Mouse (Mus musculus) heart, adult 18-20 months (tissue): Measurements from ENCODE around the gene Prim1. TPM values are rescaled to one million over a fixed set of nuclear protein-coding genes. Genes with fewer than 3 reads are reported as not detected.
A peak's percentile ranks its signal among the peaks of the same experiment; 100 is the strongest.

ENCODE experiments used
- DNase-seq, 2 experiments: peaks; one replicate each; pipeline ENCODE4 v3.0.0; 2021 to 2022; ENCODE audit warnings: mixed read lengths in 1 of 2
- long read RNA-seq, 2 experiments: library from polyadenylated mRNA; stranded (forward); transcript quantifications; one replicate each; pipeline ENCODE4 v2.0.0; 2021
- total RNA-seq, 2 experiments: library from RNA; stranded (reverse); gene quantifications; 2 replicates each; pipeline ENCODE4 v1.2.3; 2021

Prim1 gene
- 1 to 10 TPM; 1.5 to 2.2 TPM for total RNA-seq
- long read RNA-seq, experiment 1, partial matches to known transcripts = 0 of 2 reads
- long read RNA-seq, experiment 1, other reads (novel, unspliced or antisense) = 0 of 2 reads
- long read RNA-seq, experiment 2, partial matches to known transcripts = 0 of 4 reads
- long read RNA-seq, experiment 2, other reads (novel, unspliced or antisense) = 1 of 4 reads

DNA sequence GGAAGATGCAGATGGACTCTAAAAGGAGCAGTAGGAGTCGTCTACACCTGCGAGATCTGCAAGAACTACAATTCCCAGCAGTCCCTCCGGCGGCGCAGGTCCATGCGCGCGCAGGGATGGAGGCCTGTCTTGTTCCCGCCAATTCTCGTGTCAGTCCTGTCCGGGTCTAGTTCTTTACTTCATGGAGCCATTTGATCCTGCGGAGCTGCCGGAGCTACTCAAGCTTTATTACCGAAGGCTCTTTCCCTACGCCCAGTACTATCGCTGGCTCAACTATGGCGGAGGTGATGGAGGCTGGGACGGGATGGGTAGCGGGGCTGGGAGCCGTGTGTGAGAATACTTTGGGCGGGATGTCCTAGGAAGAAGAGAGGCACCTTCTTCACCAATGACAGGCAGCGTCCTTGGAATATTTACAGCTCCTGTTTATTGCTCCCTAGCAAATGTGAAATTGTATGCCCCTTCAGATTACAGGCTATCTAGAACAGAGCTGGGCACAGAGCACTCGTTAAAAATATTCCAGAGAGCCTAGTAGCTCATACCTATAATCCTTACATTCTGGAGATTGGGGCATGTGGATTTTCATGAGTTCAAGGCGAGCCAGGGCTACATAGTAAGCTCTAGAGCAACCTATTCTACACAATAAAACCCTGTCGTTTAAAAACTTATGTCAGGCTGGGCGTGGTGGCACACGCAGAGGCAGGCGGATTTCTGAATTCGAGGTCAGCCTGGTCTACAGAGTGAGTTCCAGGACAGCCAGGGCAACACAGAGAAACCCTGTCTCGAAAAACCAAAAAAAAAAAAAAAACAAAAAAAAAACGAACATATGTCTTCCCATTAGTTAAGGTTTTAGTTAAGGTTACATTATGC, at the start of gene Prim1:
TSS of gene Prim1 (plus strand) at position 101 of the 867 bp plus-strand sequence.
- peak; percentile 82 to 89 for DNase-seq

DNA sequence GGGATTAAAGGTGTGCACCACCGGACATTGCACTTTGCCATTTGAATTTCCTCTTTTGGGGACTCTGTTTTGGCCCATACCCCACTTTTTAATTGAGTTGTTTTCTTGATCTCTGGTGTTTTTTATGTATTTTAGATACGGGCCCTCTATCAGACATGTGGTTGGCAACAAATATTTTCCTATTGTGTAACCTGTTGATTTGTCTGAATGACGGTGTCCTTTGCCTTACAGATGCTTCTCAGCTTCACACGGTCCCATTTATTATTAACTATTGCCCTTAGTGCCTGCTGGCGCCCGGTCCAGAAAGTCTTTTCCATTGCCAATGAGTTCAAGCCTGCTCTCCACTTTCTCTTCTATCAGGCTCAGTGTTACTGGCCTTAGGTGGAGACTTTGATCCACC, 48.5 kb upstream of the Prim1 start:
- no peak for DNase-seq

DNA sequence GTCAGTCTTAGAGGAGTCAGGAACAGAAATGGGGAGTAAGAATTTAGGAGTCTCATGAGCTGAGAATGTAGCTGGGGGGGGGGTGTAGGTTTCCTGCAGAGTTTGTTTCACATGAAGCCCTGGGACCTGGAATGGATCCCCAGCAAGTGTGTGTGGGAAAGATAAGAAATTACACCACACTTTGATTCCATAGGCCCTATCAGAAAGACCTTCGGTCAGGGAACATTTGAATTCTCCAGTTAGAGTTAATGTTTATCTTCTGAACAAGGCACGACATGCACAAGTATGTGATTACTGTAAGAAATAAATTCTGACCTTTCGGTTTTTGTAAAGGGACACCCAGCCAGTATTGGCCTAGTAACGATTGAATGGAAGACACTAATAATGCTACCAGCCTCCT, 45.1 kb upstream of the Prim1 start:
- no peak for DNase-seq

DNA sequence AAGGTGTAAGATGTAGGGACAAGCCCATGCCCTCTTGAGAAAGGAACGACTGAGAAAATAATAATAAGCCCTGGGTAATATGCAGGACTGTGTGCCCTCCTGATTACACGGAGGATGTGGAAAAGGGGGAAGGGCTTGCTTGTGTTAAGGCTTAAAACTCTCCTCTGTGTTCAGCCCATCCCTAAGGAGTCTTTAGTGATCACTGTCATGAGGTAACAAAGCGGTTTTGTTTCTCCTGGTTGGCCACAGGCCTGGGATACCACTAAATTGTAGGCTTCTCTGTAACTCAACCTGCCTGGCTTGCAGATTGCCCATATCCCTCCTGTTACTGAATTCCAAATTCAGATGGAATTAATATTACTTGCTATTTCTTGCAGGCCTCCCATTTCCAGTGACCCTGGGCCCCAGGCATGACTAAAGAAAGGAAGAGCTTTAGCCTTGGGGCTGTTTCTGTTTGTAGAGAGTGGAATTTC, 44.6 kb upstream of the Prim1 start:
- DNase-seq = no peak

DNA sequence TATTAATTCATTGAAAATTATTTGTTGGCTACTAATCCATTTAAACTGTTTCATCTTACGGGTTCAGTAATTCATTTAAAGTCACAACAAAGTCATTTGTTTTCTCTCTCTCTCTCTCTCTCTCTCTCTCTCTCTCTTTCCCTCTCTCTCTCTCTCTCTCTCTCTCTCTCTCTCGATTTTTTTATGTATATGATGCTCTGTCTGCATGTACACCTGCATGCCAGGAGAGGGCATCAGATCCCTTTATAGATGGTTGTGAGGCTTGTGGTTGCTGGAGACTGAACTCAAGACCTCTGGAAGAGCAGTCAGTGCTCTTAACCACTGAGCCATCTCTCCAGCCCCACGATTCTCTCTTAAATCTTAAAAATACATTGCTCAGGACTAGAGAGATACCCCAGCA, 43.8 kb upstream of the Prim1 start:
- DNase-seq = no peak

DNA sequence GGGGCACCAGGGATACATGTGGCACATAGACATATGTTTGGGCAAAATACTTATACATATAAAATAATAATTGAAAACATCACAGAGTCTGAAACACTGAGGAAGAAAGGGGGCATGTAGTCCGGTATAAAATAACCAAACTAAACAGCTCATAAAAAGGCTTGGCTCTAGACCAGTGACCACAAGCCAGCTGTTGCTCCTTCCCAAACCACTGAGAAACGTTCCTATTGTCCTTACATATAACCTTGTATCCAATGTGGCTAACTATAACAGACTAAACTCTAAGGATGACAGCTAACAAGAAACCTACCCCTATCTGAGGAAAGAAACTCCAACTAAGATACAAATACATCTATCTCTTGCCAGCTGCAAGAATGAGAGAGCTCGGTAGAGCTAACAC, 40.9 kb upstream of the Prim1 start:
- DNase-seq = no peak

DNA sequence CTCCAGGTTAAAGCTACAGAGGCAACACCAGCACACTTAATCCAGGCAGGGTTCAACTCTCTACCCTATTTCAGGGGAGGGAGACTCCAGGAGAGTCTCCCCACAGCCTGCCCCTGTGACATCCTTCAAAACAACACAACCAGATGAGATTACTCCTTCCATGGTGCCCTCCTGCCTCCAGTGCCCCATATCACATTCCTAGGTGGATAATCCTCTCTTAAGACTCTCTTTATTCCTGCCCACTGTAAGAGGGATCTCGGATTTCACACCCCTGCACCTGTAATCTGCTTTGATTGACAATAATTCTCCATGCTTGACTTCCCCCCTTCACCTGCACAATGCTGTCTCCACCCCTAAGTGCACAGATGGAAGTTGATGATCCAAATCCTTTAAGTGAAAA, 39.5 kb upstream of the Prim1 start:
- DNase-seq = no peak

DNA sequence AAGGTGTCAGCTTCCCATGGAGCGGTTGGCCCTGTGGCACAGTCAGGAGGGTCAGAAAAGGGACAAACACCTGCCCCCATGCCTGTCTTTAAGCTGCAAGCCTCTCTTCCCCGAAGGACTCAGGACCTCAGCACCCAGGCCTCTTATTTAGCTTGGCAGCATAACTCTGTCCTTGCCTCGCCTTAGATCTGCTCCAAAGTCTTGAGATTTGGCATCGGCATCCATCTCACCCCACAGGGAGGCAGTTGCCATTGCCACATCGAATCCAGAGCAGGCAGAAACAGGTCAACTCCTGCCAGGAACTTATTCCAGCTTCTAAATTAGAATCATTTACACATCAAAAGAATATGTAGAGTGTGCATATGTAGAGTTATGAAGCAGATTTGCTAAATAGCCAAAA, 30.3 kb upstream of the Prim1 start:
- peak in 1 of 2 experiments; percentile 30 for DNase-seq

DNA sequence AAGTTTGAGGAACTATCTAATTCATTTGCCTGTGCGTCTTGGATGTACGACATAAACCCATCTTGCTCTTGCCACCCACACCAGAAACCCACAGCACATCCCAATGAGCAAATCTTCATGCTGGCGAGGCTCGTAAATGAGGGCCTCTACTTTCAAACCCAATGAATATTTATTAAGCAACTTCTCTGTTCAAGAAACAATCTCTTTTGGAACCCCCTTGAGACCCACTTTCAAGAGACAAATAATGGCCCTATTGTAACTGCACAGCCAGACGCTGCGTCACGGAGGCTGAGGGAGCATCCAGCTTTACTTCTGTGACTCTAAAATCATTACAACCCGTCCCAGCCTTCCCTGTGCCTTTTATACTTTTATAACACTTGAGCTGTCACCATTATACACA, 29.4 kb upstream of the Prim1 start:
- no peak for DNase-seq

DNA sequence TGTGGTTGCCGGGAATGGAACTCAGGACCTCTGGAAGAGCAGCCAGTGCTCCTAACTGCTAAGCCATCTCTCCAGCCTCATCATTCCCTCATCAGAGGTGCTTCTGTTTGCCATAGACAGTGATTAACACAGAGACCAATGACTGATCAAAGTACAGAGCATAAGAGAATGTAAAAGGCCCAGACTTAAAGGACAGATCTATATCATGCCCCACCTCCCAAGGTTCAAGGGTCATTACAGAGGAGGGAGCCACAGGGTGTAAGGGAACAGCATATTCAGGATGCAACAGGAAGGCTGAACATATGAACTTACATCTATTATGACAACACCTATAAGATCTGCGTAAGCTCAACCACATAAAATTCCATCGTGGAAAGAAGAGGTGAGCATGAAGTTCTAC, 18.3 kb upstream of the Prim1 start:
- DNase-seq = no peak

DNA sequence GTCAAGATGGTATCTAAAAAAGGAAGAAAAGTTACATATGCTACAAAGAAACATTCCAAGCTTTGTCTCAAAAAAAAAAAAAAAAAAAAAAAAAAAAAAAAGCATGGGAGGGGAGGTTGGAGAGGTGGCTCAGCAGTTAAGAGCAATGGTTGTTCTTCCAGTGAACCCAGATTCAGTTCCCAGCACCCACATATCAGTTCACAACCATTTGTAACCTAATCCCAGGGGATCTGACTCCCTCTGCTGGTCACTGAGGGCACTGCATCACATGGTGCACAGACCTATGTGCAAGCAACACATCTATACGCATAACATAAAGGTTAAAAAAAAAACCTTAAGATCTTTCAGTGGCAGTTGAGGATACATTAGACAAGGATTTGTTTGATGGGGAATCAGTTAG, 16.7 kb upstream of the Prim1 start:
- no peak for DNase-seq

DNA sequence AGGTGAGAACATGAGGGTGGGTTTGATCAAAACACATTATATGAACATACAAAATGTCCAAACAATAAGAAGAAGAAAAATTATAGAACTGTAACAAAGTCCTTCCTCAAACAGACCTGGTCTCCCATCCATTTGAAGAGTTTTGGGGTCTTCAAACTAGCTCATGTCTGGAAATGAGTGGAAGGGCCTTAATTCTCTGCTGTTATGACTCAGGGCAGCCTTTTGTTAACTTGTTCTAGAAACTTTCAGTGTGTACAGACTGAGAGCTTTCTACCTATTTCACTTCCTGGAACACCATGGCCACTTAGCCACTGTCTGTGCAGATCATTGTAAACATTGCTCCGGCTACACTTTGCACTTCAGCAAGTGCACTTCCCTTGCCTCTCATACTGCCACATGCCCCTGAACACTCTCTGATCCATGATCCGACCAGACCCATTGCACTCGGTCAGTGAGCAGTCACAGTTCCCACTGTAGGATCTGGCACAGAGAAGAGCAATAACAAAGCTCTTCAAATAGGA, 11.6 kb upstream of the Prim1 start:
- no peak for DNase-seq

DNA sequence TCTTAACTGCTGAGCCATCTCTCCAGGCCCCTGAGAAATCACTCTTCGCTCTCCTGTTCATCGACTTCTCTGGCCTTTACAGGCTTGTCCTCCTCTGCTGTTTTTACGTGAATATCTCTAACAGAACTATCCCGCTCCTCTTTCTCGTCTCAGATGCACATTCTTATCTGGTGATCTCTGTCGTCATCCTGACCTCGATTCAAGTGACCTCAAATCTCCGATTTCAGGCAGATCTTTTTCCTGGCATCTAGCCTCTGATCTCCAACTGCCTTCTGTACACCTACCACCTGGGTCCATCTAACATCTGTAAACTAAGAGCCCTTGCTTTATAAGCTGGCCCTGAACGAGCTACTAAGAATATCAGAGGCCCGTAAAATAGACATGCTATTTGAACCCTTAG, 10.1 kb upstream of the Prim1 start:
- no peak for DNase-seq

DNA sequence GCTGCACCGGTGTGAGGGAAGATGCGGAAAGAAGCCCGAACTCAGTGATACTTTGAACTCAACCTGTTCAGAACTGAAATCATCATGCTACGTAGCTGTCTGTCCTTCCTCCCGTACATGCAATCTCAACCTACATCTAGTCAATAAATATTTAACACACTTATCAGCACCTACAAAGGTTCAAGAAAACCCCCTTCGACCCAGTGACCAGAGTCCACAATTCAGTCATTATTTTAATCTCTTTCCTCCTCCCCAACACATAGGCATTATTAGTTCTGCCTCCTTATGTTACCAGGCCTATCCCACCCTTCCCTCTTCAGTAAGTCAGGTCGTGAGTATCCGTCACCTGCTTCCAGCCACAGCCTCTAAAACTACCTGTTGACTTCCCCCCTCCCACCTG, 9.5 kb upstream of the Prim1 start:
- DNase-seq = no peak

DNA sequence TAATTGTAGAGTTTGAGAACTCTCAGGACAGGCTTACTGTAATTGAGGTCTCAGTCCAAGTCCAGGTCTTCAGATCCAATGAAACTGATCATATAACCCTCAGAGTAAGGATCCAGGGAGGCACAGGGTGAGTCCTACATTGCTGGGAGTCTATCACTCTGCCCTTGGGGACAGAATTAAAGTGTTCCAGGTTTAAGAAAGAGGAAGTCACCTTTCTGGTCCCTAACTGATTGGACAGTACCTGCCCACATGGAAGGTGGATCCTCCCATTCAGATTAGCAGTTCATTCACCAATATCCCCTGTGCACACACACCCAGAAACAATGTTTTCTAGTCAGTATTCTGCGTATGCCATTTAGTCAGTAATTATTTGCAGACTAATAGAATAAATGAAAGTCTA, 7.5 kb upstream of the Prim1 start, which contains the start of gene Hsd17b6:
TSS of gene Hsd17b6 (minus strand) at position 166 of the 400 bp plus-strand sequence.
- DNase-seq = no peak

DNA sequence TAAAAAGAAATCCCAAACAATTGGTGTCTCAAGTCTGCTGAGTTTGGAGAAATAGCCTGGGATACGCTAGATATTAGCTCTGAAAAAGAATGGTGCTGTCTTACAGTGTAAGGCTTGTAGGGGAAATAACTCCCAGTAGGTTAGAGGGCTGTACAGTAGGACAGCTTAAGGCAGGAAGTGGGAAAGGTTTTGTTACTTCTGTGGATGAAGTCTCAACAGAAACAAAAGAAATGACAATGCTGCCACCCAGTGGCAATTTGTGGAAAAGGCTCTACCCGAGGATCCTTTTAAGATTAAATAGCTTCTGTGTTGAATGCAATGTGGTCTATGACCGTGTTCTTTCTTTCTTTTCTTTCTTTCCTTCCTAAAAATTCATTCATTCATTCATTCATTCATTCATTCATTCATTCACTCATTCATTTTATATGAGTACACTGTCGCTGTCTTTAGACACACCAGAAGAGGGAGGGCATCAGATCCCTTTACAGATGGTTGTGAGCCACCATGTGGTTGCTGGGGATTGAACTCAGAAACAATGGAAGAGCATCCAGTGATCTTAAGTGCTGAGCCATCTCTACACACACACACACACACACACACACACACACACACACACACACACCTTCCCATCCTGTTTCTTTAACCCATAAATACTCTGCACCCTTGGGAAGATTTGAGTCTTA, 6.6 kb upstream of the Prim1 start:
- DNase-seq = peak; percentile 72 to 91

DNA sequence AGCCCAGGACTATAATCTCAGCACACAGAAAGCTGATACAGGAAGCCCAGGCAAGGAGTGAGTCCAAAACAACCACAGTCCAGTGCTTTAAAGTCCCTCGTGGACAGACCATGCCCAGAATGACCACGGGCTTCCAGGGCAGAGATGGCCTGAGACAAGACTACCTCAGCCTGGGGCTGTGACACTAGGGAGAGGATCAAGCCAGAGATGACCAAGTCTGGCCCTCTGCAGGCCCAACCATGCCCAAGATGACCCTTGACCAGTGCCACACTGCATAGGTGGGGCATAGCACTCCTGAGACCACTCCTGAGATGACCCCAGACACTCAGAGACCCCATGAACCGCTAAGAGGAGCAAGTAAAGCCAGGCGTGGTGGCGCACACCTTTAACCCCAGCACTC, 5.2 kb upstream of the Prim1 start:
- no peak for DNase-seq

DNA sequence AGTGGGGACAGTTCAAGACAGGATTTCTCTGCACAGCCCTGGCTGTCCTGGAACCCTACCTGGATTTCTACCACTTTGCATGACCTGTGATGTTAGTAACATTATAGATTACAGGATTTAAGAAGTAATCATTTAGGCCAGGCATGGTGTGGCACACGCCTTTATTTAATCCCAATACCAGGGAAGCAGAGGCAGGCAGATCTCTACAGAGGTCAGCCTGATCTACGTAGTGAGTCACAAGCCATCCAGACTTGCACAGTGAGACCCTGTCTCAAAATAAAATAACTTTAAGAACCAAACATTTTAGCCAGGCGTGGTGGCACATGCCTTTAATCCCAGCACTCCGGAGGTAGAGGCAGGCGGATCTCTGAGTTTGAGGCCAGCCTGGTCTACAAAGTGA, 7.2 kb downstream of the Prim1 start:
- no peak for DNase-seq

DNA sequence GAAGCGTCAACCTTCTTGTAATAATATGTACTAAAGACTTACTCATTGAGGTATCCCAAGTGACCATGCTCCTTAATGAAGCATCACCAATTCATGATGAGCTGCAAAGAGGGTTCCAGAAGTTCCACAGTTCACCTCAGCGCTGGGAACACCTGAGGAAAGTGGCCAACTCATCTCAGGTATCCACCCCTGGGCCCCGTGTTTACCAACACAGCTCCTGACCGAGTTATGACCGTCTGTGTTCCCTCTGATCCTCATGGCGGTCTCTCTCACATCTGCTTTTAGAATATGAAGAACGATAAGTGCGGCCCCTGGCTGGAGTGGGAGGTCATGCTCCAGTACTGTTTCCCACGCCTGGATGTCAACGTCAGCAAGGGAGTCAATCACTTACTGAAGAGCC, 8.5 kb downstream of the Prim1 start:
- DNase-seq = no peak

DNA sequence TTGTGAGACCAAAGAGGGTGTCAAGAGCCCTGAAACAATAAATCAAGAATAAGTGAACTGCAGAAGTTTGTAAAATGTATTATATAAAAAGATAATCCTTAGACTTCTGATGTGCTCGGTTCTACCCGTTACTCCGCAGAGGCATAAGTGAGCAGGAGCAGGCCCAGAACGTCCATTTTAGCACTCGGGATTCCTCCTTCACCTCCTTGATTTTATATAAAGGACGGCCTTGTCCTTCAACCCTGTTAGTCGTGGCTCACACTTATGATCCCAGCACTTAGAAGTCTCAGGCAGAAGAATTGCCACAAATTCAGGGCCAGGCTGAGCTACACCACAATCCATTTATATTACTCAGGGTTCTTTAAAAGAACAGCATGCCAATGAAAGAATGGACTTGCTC, 15.0 kb downstream of the Prim1 start:
- no peak for DNase-seq

DNA sequence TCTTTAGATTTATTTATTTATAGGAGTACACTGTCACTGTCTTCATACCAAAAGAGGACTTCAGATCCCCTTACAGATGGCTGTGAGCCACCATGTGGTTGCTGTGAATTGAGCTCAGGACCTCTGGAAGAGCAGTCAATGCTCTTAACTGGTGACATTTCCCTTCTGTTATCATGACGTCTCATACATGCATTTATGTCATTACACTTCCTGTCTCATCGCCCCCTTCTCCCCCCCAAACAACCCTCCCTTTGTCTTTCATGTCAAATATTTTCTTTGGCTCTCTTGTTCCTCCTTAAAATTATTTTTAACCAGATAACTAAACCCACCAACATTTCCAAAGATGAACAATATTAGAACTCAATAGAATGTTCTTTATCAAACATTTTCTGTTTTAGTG, 15.9 kb downstream of the Prim1 start:
- DNase-seq = no peak

DNA sequence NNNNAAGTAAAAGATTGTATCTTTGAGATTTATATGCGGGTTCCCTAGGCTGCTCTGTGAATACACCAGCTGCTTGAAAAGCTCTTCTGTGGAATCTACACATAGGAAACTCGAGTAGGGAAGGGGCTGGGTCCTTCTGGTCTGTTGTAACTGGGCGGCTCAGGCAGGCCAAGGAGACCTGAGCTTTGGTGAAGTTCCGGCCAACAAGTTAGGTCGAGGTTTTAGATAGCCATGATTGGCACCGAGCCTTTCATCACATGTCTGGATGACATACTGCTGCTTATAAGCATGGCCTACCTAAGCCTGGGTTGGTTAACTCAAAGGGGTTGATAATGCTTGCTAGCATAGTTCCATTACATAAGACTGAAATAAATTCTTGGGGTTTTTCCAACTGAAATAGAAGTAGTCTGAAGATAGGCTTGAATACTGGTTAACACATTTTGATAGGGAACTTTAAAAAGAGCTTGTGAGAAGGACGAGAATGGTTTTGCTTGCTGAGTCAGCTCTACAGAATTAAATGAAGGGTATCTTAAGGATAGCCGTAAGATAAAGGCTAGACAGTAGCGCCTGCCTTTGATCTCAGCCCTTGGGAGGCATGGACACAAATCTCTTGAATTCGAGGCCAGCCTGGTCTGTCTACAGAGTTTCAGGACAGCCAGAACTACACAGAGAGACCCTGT, 21.9 kb downstream of the Prim1 start:
- DNase-seq = peak; percentile 81 to 84
